Mouse (Mus musculus): ENCODE measurements around the gene Efna2. TPM values are rescaled to one million over a fixed set of nuclear protein-coding genes. Genes with fewer than 3 reads are reported as not detected.
A peak's percentile ranks its signal among the peaks of the same experiment; 100 is the strongest.

Gene Efna2
- total RNA-seq, 2 experiments from 2014 or later: 0.23 to 0.73 TPM

DNA sequence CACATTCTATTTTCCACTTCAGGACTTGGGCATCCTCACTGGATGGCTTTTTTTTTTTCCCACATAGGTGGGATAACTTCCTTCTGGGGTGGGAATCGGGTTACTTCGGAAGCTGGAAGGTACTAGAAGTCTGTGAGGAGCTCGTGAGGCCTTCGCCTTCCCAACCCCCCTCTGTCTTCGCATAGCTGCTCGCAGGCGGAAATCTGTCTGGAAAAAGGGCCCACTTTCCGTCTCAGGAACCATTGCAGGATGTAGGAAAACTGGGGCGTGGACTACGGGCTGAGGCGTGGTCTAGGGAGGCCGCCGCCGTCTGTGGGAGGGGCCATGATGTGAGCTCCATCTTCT, 46.8 kb downstream of the Efna2 start:
- H3K4me3 ChIP-seq: peak overlapping the region; percentile 73
- DNase-seq: no peak
- intact Hi-C loops (cut with DNase I): loop anchor here (2.0 kb wide), 2 partner anchors 19 to 27 kb away; no protein-coding TSS in a partner anchor

DNA sequence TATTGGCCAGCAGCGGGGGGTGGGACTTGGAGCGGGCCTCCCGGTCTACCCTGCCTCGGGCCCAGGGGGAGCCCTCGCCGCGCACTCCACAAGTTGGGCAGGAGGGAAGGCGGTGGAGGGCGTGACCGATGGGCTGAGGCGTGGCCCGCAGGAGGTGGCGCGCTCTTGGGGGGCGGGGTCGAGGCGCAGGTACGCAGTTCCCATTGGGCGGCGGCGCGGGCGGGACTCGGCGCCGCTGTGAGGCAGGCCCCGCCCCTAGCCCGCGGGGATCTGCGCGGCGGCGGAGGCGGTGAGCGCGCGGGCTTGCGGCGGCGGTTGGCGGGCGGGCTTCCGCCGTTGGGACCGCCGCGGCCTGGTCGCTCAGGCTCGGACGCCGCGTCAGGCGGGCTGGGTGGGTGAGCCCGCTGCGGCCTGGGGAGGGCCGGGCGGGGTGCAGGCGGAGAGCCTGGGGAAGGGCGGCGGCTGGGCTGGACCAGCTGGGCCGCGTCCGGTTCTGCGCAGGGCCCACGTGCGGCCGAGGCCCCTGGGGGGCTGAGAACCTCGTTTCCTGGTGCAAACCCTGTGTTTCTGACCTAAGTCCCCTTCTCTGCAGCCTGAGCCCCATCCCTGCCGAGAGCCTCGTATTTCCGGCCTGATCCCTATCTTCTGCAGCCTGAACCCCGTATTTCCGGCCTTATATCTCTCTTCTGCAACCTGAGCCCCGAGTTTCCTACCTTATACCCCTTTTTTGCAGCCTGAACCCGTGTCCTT, 47.3 kb downstream of the Efna2 start, which contains the start of gene Mum1:
TSS of gene Mum1 (plus strand) at position 19 of the 750 bp plus-strand sequence.
- peak; percentile 66 for TF ChIP-seq CTCF (IDR thresholded peaks at IDR 0.05)
- Histone ChIP-seq H3K27ac (peak within 1 kb of the TSS; percentile 94), H3K4me3 (peak within 1 kb of the TSS; percentile 73)
- DNase-seq: peak; percentile 100
- intact Hi-C loops (cut with DNase I): loop anchor here (2.0 kb wide), 2 partner anchors 18 to 28 kb away; no protein-coding TSS in a partner anchor

More for the DNA sequence above, 46.8 kb downstream of the Efna2 start:
- peak overlapping the region; percentile 94 for H3K27ac ChIP-seq
- no peak for TF ChIP-seq CTCF (IDR thresholded peaks at IDR 0.05)

DNA sequence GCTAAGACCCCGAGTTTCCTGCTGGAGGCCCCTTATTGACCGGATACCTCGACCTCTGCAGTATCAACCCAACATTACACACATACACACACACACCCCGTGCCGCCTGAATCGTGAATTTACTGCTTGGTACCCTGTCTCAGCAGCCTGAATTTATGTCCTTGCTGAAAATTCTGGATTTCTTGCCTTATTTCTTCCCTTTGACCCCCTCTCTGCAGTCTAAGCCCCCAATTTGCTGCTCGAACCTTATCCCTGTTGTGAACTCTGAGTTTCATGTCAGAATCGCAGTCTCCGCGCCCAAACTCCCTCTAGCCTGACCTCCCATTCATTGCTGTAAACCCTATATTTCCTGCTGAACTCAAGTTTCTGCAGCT, 47.9 kb downstream of the Efna2 start:
- intact Hi-C loops (cut with DNase I): loop anchor here (2.0 kb wide), 2 partner anchors 18 to 28 kb away; no protein-coding TSS in a partner anchor
- H3K4me3 ChIP-seq: peak overlapping the region; percentile 73
- no peak for DNase-seq
- no peak for TF ChIP-seq CTCF (IDR thresholded peaks at IDR 0.05)
- H3K27ac ChIP-seq: peak overlapping the region; percentile 94

DNA sequence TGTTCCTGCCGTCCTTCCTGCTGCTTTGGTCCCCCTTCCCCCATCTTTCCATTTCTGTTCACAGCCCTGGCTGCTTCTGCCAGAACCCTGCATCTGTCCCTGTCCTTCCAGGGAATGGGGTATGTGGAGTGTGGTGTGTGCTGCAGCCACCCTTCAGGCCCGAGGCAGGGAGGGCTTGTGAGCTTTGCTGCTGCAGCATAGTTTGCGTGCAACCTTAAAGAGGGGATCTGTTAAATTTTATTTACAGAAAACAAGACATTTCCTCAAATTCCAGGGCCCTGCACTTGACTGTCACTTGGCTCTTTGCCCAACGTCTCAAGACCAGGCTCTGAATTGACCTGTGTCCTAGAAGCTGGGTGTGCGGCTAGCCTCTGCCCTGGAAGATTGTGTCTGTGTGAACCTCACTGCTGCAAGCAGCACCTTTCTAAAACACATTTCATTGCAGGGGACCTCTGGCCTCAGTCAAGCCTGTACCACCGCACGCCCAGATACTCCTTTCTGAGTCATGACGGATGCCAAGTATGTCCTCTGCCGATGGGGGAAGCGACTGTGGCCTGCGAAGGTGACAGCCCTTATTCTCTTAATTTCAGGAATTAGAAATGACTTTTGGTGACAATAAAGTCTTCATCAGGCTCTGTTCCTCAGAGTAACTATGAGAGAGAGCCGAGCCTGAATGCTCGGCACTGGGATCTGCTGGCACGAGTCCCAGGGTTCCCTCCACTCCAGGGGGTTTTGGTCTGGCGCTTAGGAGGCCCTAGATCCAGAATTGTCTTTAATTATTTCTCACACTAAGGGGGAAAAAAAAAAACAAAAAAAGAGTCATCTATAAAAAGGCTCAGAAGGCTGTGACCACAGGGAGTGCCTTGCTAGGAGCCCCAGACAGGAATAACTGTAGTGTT, 48.8 kb downstream of the Efna2 start:
- intact Hi-C loops (cut with DNase I): loop anchor here (2.0 kb wide), 2 partner anchors 17 to 29 kb away; no protein-coding TSS in a partner anchor
- H3K27ac ChIP-seq: peak overlapping the region; percentile 94
- TF ChIP-seq CTCF (IDR thresholded peaks at IDR 0.05): no peak
- DNase-seq: peak; percentile 74
- peak overlapping the region; percentile 73 for H3K4me3 ChIP-seq

DNA sequence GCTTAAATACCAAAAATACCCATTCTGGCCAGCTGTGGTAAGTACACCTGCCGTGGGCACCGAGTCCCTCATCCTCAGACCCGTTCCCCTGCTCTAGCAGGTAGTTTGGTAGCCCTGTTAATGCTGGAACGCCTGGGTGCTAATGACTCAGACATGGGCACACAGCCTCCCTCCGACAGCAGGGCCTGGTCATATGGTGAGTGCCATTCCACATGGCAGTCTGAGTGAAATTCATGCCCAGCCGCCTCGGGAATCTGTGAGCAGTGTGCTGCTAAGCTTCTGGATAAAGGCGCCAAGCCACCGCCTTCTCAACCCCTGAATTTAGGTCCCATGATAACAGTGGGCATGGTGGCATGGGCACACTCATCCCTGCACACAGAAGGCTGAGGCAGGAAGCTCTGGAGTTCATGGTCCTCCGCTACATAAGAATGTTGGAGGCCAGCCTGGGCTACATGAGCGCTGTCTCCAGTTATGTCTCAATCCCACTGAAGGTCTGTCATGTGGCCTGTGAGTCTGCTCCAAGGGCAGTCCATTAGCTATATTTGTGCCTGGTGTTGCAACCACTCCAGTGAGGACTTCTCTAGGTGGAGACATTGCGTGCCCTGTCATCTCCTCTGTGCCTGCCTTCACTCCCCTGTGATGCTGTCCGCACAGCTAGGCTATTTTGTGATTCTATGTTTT, 57.0 kb downstream of the Efna2 start:
- no peak overlapping the region for H3K4me3 ChIP-seq
- intact Hi-C loops (cut with DNase I): no loop called here
- peak overlapping the region; percentile 35; the same call in 1 of the 2 replicates for H3K27ac ChIP-seq
- no peak for DNase-seq
- no peak for TF ChIP-seq CTCF (IDR thresholded peaks at IDR 0.05)

DNA sequence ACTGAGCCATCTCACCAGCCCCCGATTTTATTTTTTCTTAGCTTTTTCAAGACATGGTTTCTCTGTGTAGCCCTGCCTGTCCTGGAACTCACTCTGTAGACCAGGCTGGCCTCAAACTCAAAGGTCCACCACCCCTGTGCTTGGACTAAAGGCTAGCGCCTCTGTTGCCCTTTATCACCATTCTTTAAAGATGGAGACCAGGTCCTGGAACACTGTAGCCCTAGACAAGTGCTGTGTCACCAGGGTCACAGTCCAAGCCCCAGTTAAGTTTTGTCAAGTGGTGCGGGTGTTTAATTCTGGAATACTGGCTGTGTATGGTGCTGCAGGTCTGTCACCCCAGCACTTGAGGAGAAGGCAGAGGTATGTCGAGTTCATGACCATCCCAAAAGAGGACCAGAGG, 57.7 kb downstream of the Efna2 start:
- intact Hi-C loops (cut with DNase I): no loop called here
- no peak overlapping the region for H3K4me3 ChIP-seq
- no peak for TF ChIP-seq CTCF (IDR thresholded peaks at IDR 0.05)
- no peak overlapping the region for H3K27ac ChIP-seq
- no peak for DNase-seq

DNA sequence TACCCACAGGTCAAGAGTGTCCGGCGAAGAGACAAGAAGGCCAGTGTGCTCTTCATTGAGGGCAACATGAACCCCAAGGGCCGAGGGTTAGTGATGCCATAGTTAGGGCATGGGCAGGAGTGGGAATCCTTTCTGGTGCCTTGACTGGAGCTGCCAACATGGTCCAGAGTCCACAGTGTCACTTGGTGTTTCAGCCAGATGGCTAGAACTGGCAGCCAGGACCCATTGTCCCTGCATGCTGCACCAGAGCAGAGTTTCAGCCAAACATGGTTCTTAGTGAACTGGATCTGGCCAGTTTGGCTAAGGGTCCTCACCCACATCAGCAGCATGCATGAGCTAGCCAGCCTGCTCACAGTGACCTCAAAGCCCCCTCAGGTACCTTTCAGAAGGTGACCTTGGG, 59.0 kb downstream of the Efna2 start:
- H3K4me3 ChIP-seq: no peak overlapping the region
- no peak overlapping the region for H3K27ac ChIP-seq
- no peak for DNase-seq
- intact Hi-C loops (cut with DNase I): no loop called here
- TF ChIP-seq CTCF (IDR thresholded peaks at IDR 0.05): no peak

Other genes starting within 250 kb of the Efna2 start
- 10 to 100 TPM; 19.7 to 22.0 TPM for gene Wdr18, start 219.3 kb upstream of the Efna2 start, total RNA-seq (2021)
- under 1 TPM; 0.25 to 0.28 TPM for gene Grin3b, start 208.8 kb upstream of the Efna2 start, total RNA-seq (2021)
- 10 to 100 TPM; 70.9 to 75.1 TPM for gene Tmem259, start 195.2 kb upstream of the Efna2 start, total RNA-seq (2021)
- gene Cnn2, start 190.9 kb upstream of the Efna2 start, total RNA-seq (2021): 1 to 10 TPM; 3.9 to 9.7 TPM
- gene Abca7, start 183.0 kb upstream of the Efna2 start, total RNA-seq (2021): 1 to 10 TPM; 6.7 to 7.2 TPM
- gene Arhgap45, start 162.8 kb upstream of the Efna2 start, total RNA-seq (2021): 1 to 10 TPM in 1 of 2 experiments, under 1 TPM in 1; 0.97 to 1.4 TPM
- 10 to 100 TPM; 42.0 to 50.9 TPM for gene Polr2e, start 139.7 kb upstream of the Efna2 start, total RNA-seq (2021)
- gene Gpx4, start 132.3 kb upstream of the Efna2 start, total RNA-seq (2021): 100 to 1,000 TPM; 552 to 603 TPM
- 1 to 10 TPM; 6.2 to 7.1 TPM for gene Sbno2, start 73.9 kb upstream of the Efna2 start, total RNA-seq (2021)
- 100 to 1,000 TPM; 144 to 153 TPM for gene Stk11, start 63.7 kb upstream of the Efna2 start, total RNA-seq (2021)
- gene Atp5d, start 40.9 kb upstream of the Efna2 start, total RNA-seq (2021): 100 to 1,000 TPM; 535 to 725 TPM
- gene Cbarp, start 38.6 kb upstream of the Efna2 start, total RNA-seq (2021): 1 to 10 TPM; 1.8 to 2.3 TPM
- gene Midn, start 31.2 kb upstream of the Efna2 start, total RNA-seq (2021): 10 to 100 TPM; 34.3 to 39.8 TPM
- 10 to 100 TPM; 22.1 to 30.7 TPM for gene Cirbp, start 13.5 kb upstream of the Efna2 start, total RNA-seq (2021)
- 1 to 10 TPM; 6.6 to 7.1 TPM for gene 1600002K03Rik, start 6.5 kb upstream of the Efna2 start, total RNA-seq (2021)
- gene Mum1, start 47.0 kb downstream of the Efna2 start, total RNA-seq (2021): 10 to 100 TPM; 12.2 to 19.2 TPM
- 100 to 1,000 TPM; 496 to 663 TPM for gene Ndufs7, start 69.6 kb downstream of the Efna2 start, total RNA-seq (2021)
- 10 to 100 TPM; 14.0 to 28.5 TPM for gene Gamt, start 81.5 kb downstream of the Efna2 start, total RNA-seq (2021)
- gene Dazap1, start 82.0 kb downstream of the Efna2 start, total RNA-seq (2021): 10 to 100 TPM; 34.2 to 38.4 TPM
- 100 to 1,000 TPM; 634 to 773 TPM for gene Rps15, start 113.0 kb downstream of the Efna2 start, total RNA-seq (2021)
- gene Apc2, start 116.5 kb downstream of the Efna2 start, total RNA-seq (2021): under 1 TPM; 0.20 to 0.77 TPM
- 1 to 10 TPM; 5.7 to 8.1 TPM for gene 2310011J03Rik, start 141.1 kb downstream of the Efna2 start, total RNA-seq (2021)
- 1 to 10 TPM in 1 of 2 experiments, under 1 TPM in 1; 0.84 to 1.0 TPM for gene Pcsk4, start 150.0 kb downstream of the Efna2 start, total RNA-seq (2021)
- 1 to 10 TPM; 1.5 to 2.5 TPM for gene Reep6, start 150.5 kb downstream of the Efna2 start, total RNA-seq (2021)
- gene Adamtsl5, start 168.9 kb downstream of the Efna2 start, total RNA-seq (2021): 10 to 100 TPM; 26.2 to 43.3 TPM
- gene Plk5, start 177.0 kb downstream of the Efna2 start, total RNA-seq (2021): under 1 TPM; 0.10 to 0.45 TPM
- 1 to 10 TPM; 4.7 to 5.1 TPM for gene Mex3d, start 208.2 kb downstream of the Efna2 start, total RNA-seq (2021)
- 100 to 1,000 TPM; 105 to 116 TPM for gene Mbd3, start 220.1 kb downstream of the Efna2 start, total RNA-seq (2021)
- gene Uqcr11, start 227.3 kb downstream of the Efna2 start, total RNA-seq (2021): 1,000 to 10,000 TPM in 1 of 2 experiments, 100 to 1,000 TPM in 1; 776 to 1,068 TPM

Measured in gastrocnemius, adult 2 months (tissue).